Mouse (Mus musculus) testis, adult 2 months (tissue): ENCODE results near the gene Aox4. TPM values are rescaled to one million over a fixed set of nuclear protein-coding genes. Genes with fewer than 3 reads are reported as not detected.

Experiments
- H3K27ac ChIP-seq: fragments of 200-500 bp; 2 replicates; pipeline ENCODE4 v1.5.1; 2012; ENCODE audit warnings: low read depth, low read length; ENCODE audit not compliant: control insufficient read depth, insufficient read depth
- H3K27me3 ChIP-seq: fragments of 200-500 bp; 2 replicates; pipeline ENCODE4 v1.6.1; 2012; ENCODE audit warnings: mild to moderate bottlenecking, low read length, moderate library complexity; ENCODE audit not compliant: control insufficient read depth, insufficient read depth
- H3K36me3 ChIP-seq: fragments of 200-500 bp; 2 replicates; pipeline ENCODE4 v1.6.1; 2012; ENCODE audit warnings: mild to moderate bottlenecking, low read length; ENCODE audit not compliant: control insufficient read depth, insufficient read depth
- H3K4me1 ChIP-seq: fragments of 200-500 bp; 2 replicates; pipeline ENCODE4 v1.6.1; 2012; ENCODE audit warnings: low read length; ENCODE audit not compliant: control insufficient read depth, insufficient read depth
- H3K4me3 ChIP-seq: fragments of 200-500 bp; 2 replicates; pipeline ENCODE4 v1.5.1; 2012; ENCODE audit warnings: low read depth, mild to moderate bottlenecking, low read length, moderate library complexity, mixed read lengths; ENCODE audit not compliant: control insufficient read depth
- CTCF ChIP-seq: fragments of 200-500 bp; IDR thresholded peaks from 2 replicates; pipeline ENCODE4 v1.5.1; 2012; ENCODE audit warnings: low read depth, mild to moderate bottlenecking, inconsistent platforms, low read length, moderate library complexity; ENCODE audit not compliant: control insufficient read depth, insufficient read depth, insufficient replicate concordance
- POLR2A ChIP-seq: fragments of 200-500 bp; IDR thresholded peaks from 2 replicates; pipeline ENCODE4 v1.6.1; 2012; ENCODE audit warnings: low read depth, mild to moderate bottlenecking, inconsistent platforms, low read length, moderate library complexity; ENCODE audit not compliant: control insufficient read depth
- polyA plus RNA-seq: library from polyadenylated mRNA; depleted of rRNA; stranded (reverse); fragments of >200 nt; gene quantifications from 2 replicates; pipeline ENCODE4 v1.2.3, GENCODE M21; 2012; rRNA removed

The Aox4 gene
- polyA plus RNA-seq, 1 experiment, result 1.0 TPM

DNA sequence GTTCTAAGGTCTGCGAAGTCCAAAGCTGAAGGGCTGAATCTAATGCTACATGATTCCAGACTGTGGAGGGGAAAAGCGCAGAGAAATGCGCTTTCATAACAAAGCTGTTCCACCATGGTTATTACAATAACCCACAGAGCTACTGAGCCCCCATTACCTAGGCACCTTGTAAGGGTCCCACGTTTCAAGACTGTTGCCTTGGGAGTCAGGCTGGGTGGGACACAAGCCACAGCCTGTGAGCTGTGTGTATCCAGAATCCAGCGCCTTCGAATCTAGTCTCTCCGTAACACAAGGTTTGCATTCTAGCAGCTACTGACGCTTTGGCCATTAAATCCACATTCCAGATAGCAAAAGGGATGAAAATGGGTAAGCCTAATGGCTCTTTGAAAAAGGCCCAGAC is 103.0 kb downstream of the Aox4 start:
- Histone ChIP-seq H3K36me3 (no peaks in the 10 kb centered on the region), H3K27ac (no peak overlapping the region), H3K27me3 (no peaks in the 10 kb centered on the region), H3K4me1 (no peaks in the 10 kb centered on the region), H3K4me3 (no peak overlapping the region)
- TF ChIP-seq CTCF, result no peak
- no peak for TF ChIP-seq POLR2A

DNA sequence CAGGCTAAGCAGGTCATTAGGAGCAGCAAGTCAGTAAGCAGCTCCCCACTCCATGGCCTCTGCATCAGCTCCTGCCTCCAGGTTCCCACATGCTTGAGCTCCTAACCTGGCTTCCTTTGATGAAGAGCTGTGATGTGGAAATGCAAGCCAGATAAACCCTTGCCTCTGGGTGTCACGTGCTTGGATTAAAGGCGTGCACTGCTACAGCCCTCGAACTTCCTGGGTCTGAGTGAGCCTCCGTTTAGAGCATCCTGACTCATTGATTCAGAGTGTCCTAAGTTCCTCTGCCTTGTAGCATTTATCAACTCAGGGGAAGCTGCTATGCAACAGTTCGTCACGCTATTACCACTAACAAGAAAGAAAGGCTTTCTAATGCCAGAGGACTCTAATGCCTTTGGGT is 105.3 kb downstream of the Aox4 start:
- H3K36me3 ChIP-seq, result no peaks in the 10 kb centered on the region
- TF ChIP-seq CTCF (no peak), POLR2A (no peak)
- H3K27ac ChIP-seq, result no peak overlapping the region
- H3K4me1 ChIP-seq, result no peaks in the 10 kb centered on the region
- H3K4me3 ChIP-seq, result no peak overlapping the region
- H3K27me3 ChIP-seq, result no peaks in the 10 kb centered on the region

Other genes with a start within 250 kb of the Aox4 start
- gene Sgo2a, start 214.4 kb upstream of the Aox4 start, polyA plus RNA-seq, result 3.7 and 4.2 TPM in 2 replicates
- gene Kctd18, start 191.4 kb upstream of the Aox4 start, polyA plus RNA-seq, result 8.8 and 9.0 TPM in 2 replicates
- gene Aox1, start 180.5 kb upstream of the Aox4 start, polyA plus RNA-seq, result 2.7 and 3.3 TPM in 2 replicates
- 8.7 and 9.6 TPM in 2 replicates for gene Aox3, start 97.3 kb upstream of the Aox4 start, polyA plus RNA-seq
- 0.27 and 0.31 TPM in 2 replicates for gene Aox2, start 67.9 kb downstream of the Aox4 start, polyA plus RNA-seq
- 92.7 and 99.2 TPM in 2 replicates for gene Bzw1, start 182.5 kb downstream of the Aox4 start, polyA plus RNA-seq
- gene Clk1, start 213.7 kb downstream of the Aox4 start, polyA plus RNA-seq, result 20.8 and 27.8 TPM in 2 replicates
- 8.0 and 8.3 TPM in 2 replicates for gene Nif3l1, start 234.8 kb downstream of the Aox4 start, polyA plus RNA-seq
- 13.4 and 14.8 TPM in 2 replicates for gene Ppil3, start 235.1 kb downstream of the Aox4 start, polyA plus RNA-seq